Mouse (Mus musculus) stomach, embryonic 14.5 days (tissue): ENCODE measurements around the gene Tnk2. TPM values are rescaled to one million over a fixed set of nuclear protein-coding genes. Genes with fewer than 3 reads are reported as not detected.
A peak's percentile ranks its signal among the peaks of the same experiment; 100 is the strongest.

ENCODE experiments used
- ATAC-seq: fragments of 200-750 bp; cut with Nextera tagmentation; 2 replicates; pipeline ENCODE4 v1.8.0; 2017; ENCODE audit warnings: low read depth, moderate TSS enrichment; ENCODE audit not compliant: insufficient number of reproducible peaks, insufficient read depth, low FRiP score
- H3K27ac ChIP-seq: fragments of 300-500 bp; sonication (generic); 2 replicates; pipeline ENCODE4 v1.5.1; 2014; ENCODE audit warnings: mild to moderate bottlenecking, low read length, moderate library complexity, mixed read lengths
- H3K27me3 ChIP-seq: fragments of 300-500 bp; sonication (generic); 2 replicates; pipeline ENCODE4 v1.6.1; 2014; ENCODE audit warnings: low read length, control low read depth, mixed read lengths; ENCODE audit not compliant: control insufficient read depth, insufficient read depth
- H3K36me3 ChIP-seq: fragments of 300-500 bp; sonication (generic); 2 replicates; pipeline ENCODE4 v1.6.1; 2014; ENCODE audit warnings: mild to moderate bottlenecking, control low read depth, low read length, moderate library complexity, mixed read lengths; ENCODE audit not compliant: control insufficient read depth, insufficient read depth
- H3K4me1 ChIP-seq: fragments of 300-500 bp; sonication (generic); 2 replicates; pipeline ENCODE4 v1.6.1; 2014; ENCODE audit warnings: low read length, control low read depth, mixed read lengths; ENCODE audit not compliant: control insufficient read depth, insufficient read depth
- H3K4me2 ChIP-seq: fragments of 300-500 bp; sonication (generic); replicated peaks from 2 replicates; pipeline ENCODE4 v1.6.1; 2014; ENCODE audit warnings: low read depth, low read length, control low read depth
- H3K4me3 ChIP-seq: fragments of 300-500 bp; sonication (generic); 2 replicates; pipeline ENCODE4 v1.5.1; 2014; ENCODE audit warnings: low read depth, low read length, control low read depth
- H3K9ac ChIP-seq: fragments of 300-500 bp; sonication (generic); replicated peaks from 2 replicates; pipeline ENCODE4 v1.6.1; 2014; ENCODE audit warnings: low read depth, mild to moderate bottlenecking, control low read depth, low read length, moderate library complexity, mixed read lengths
- H3K9me3 ChIP-seq: fragments of 300-500 bp; sonication (generic); 2 replicates; pipeline ENCODE4 v1.6.1; 2016; ENCODE audit warnings: low read depth, low read length, control low read depth; ENCODE audit not compliant: control insufficient read depth
- WGBS: fragments of 180-500 bp; shearing (Covaris S2); extraction: QIAGEN DNeasy Blood & Tissue Kit; methylation state at CpG from one replicate; pipeline ENCODE4 v1.1.7; 2014; 5-methylcytosine and 5-hydroxymethylcytosine counted together
- polyA plus RNA-seq: library from polyadenylated mRNA; unstranded; fragments of >200 nt; fragmentation: Nextera tagmentation; extraction: Ambion mirVana; gene quantifications from 2 replicates; pipeline ENCODE4 v1.2.1, GENCODE M21; 2014

Tnk2 gene
- polyA plus RNA-seq, 1 experiment from 2014 or later: 17.1 TPM

GRCm38 (mm10) chr16:32708457-32709033 lies 64.9 kb downstream of the Tnk2 start:
- H3K36me3 ChIP-seq: no peaks in the 10 kb centered on the region
- H3K4me1 ChIP-seq: peaks cover 6% of the 10 kb centered on the region
- H3K4me2 ChIP-seq: no peak overlapping the region
- no peak overlapping the region for H3K4me3 ChIP-seq
- 0 out of 2 replicates have a peak, but pooled peaks have one; percentile 30 for ATAC-seq
- WGBS: 56% methylated on average over 10 of the region's 10 CpGs
- H3K9ac ChIP-seq: no peak overlapping the region
- H3K27me3 ChIP-seq: no peaks in the 10 kb centered on the region
- no peak overlapping the region for H3K27ac ChIP-seq
- H3K9me3 ChIP-seq: no peaks in the 10 kb centered on the region

- ATAC-seq: no peak
- H3K27ac ChIP-seq: no peak overlapping the region
Observed at GRCm38 (mm10) chr16:32709116-32709515, 65.4 kb downstream of the Tnk2 start.

GRCm38 (mm10) chr16:32710426-32711070 lies 66.9 kb downstream of the Tnk2 start:
- ATAC-seq: no peak

More at GRCm38 (mm10) chr16:32709116-32709515, 65.4 kb downstream of the Tnk2 start:
- Histone ChIP-seq H3K27me3 (no peaks in the 10 kb centered on the region), H3K36me3 (no peaks in the 10 kb centered on the region), H3K9me3 (no peaks in the 10 kb centered on the region), H3K4me3 (no peak overlapping the region), H3K4me2 (no peak overlapping the region), H3K9ac (no peak overlapping the region), H3K4me1 (peaks cover 5% of the 10 kb centered on the region; the same call in 1 of the 2 replicates)
- 84% methylated on average over 8 of the region's 8 CpGs for WGBS

GRCm38 (mm10) chr16:32712202-32712601 lies 68.5 kb downstream of the Tnk2 start:
- Histone ChIP-seq H3K9me3 (no peaks in the 10 kb centered on the region), H3K27me3 (no peaks in the 10 kb centered on the region)
- no peak for ATAC-seq

More at GRCm38 (mm10) chr16:32710426-32711070, 66.9 kb downstream of the Tnk2 start:
- Histone ChIP-seq H3K9me3 (no peaks in the 10 kb centered on the region), H3K4me1 (peaks cover 5% of the 10 kb centered on the region; the same call in 1 of the 2 replicates), H3K4me2 (no peak overlapping the region), H3K36me3 (no peaks in the 10 kb centered on the region), H3K9ac (no peak overlapping the region), H3K4me3 (no peak overlapping the region), H3K27me3 (no peaks in the 10 kb centered on the region), H3K27ac (no peak overlapping the region)
- 68% methylated on average over 14 of the region's 14 CpGs for WGBS

GRCm38 (mm10) chr16:32713556-32713955 lies 69.9 kb downstream of the Tnk2 start:
- Histone ChIP-seq H3K27me3 (no peaks in the 10 kb centered on the region), H3K27ac (no peak overlapping the region), H3K4me2 (no peak overlapping the region), H3K36me3 (no peaks in the 10 kb centered on the region), H3K9me3 (no peaks in the 10 kb centered on the region), H3K4me3 (no peak overlapping the region), H3K9ac (no peak overlapping the region), H3K4me1 (peaks cover 5% of the 10 kb centered on the region; the same call in 1 of the 2 replicates)
- no peak for ATAC-seq
- WGBS: 53% methylated on average over 6 of the region's 6 CpGs

More at GRCm38 (mm10) chr16:32712202-32712601, 68.5 kb downstream of the Tnk2 start:
- 88% methylated on average over 11 of the region's 11 CpGs for WGBS
- Histone ChIP-seq H3K4me1 (peaks cover 5% of the 10 kb centered on the region; the same call in 1 of the 2 replicates), H3K27ac (no peak overlapping the region), H3K9ac (no peak overlapping the region), H3K36me3 (no peaks in the 10 kb centered on the region), H3K4me3 (no peak overlapping the region), H3K4me2 (no peak overlapping the region)

GRCm38 (mm10) chr16:32715364-32715763 lies 71.7 kb downstream of the Tnk2 start:
- Histone ChIP-seq H3K4me2 (0 out of 2 replicates have a peak overlapping the region, but pooled peaks have one; percentile 7), H3K27ac (no peak overlapping the region), H3K9ac (no peak overlapping the region), H3K4me1 (no peaks in the 10 kb centered on the region), H3K27me3 (no peaks in the 10 kb centered on the region), H3K36me3 (no peaks in the 10 kb centered on the region), H3K9me3 (no peaks in the 10 kb centered on the region), H3K4me3 (no peak overlapping the region)
- ATAC-seq: no peak
- 20% methylated on average over 13 of the region's 13 CpGs for WGBS

- Histone ChIP-seq H3K9me3 (no peaks in the 10 kb centered on the region), H3K4me1 (no peaks in the 10 kb centered on the region; the same call in 1 of the 2 replicates), H3K4me3 (no peak overlapping the region), H3K9ac (no peak overlapping the region), H3K27me3 (no peaks in the 10 kb centered on the region), H3K27ac (no peak overlapping the region), H3K4me2 (no peak overlapping the region), H3K36me3 (no peaks in the 10 kb centered on the region)
- 60% methylated on average over 7 of the region's 7 CpGs for WGBS
- ATAC-seq: no peak
Observed at GRCm38 (mm10) chr16:32723163-32723562, 79.5 kb downstream of the Tnk2 start.

GRCm38 (mm10) chr16:32723767-32724166 lies 80.1 kb downstream of the Tnk2 start:
- Histone ChIP-seq H3K9me3 (no peaks in the 10 kb centered on the region), H3K36me3 (no peaks in the 10 kb centered on the region), H3K9ac (no peak overlapping the region), H3K27me3 (no peaks in the 10 kb centered on the region), H3K4me2 (no peak overlapping the region), H3K4me3 (no peak overlapping the region), H3K4me1 (no peaks in the 10 kb centered on the region; the same call in 1 of the 2 replicates), H3K27ac (no peak overlapping the region)
- 70% methylated on average over 4 of the region's 4 CpGs for WGBS
- no peak for ATAC-seq
